Mouse (Mus musculus): ENCODE measurements at regions not wholly inside any gene's neighbourhood (a gene's known extent, or its start where the extent isn't known, plus 50 kb on each side); places are given as distances from the start of the nearest gene placed in this dataset.

DNA sequence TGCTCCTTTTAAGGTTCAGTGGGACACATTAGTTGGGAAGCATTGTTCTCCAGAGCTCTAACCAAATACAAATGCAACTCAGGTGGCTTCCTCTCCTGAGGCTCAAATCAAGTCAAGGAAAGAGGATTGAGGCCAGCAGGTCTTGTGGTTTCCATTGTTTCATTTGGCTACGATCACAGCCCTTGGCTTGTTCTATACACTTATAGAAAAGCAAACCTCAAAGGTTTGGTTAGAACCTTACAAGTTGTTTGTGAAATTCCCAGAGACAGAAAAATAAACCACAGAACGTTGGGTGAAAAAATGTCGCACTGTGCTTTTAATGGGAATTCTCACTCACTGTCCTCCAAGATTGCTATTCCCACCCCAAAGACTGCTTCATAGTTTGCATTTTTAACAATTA is 360.4 kb upstream of the Epha3 start:
- WGBS, result 78% methylated on average over 3 of the region's 3 CpGs
- H3K4me3 ChIP-seq (ENCODE audit: low read depth, low read length), result no peak overlapping the region
- H3K4me2 ChIP-seq (ENCODE audit: low read length), result no peak overlapping the region
- H3K4me1 ChIP-seq (ENCODE audit: control insufficient read depth, insufficient read depth, low read length), result no peaks in the 10 kb centered on the region
- no peak overlapping the region for H3K27ac ChIP-seq (ENCODE audit: low read depth, low read length)
- H3K27me3 ChIP-seq (replicated peaks; ENCODE audit: control insufficient read depth, insufficient read depth, low read length), result no peaks in the 10 kb centered on the region
- H3K9ac ChIP-seq (ENCODE audit: low read length), result no peak overlapping the region
- DNase-seq (ENCODE audit: low spot score) (no peak), ATAC-seq (no peak)
- H3K9me3 ChIP-seq (replicated peaks; ENCODE audit: control insufficient read depth, low read length), result no peaks in the 10 kb centered on the region
- H3K36me3 ChIP-seq (ENCODE audit: control insufficient read depth, insufficient read depth, low read length), result no peaks in the 10 kb centered on the region

DNA sequence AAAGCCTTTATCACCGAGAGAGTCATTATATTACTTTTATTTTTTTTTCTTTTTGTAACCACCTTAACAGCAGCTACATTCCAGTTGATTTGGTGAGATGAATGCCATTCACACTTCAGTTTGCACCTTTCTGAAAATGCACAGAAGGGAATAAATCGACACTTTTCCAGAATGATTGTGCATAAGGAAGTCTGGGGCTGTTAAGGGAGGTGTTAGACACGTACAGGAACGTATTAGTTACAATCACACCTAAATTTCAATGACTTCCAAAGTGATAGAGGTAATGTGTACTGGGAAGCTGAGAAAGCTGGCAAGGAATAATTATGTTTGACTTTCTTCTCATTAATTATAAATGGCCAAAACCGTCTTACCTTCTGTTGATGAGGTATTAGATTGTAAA is 352.7 kb upstream of the Epha3 start:
- ATAC-seq, result peak; percentile 62; the same call in 1 of the 2 replicates

DNA sequence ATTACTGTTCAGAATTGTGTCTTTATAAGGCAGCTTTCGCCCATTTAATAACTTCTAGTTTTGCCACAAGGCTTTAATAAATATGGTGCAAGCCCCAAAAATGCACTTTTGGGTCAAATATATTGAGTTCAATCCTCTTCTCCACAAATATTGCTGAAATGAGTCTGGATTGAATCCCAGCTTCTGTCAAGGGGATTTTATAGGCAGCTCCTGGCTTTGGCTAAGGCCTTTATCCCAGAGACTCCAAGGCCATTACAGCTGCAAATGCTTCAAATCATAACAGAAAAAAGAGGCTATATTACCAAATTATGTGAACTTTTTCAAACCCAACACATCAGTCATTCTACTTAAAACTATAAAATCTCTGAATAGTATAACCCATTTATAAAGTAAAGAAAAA is 347.9 kb upstream of the Epha3 start:
- WGBS, result 97% methylated on average over 1 of the region's 1 CpGs
- H3K27ac ChIP-seq (ENCODE audit: low read depth, low read length), result no peak overlapping the region
- H3K9ac ChIP-seq (ENCODE audit: low read length), result no peak overlapping the region
- no peaks in the 10 kb centered on the region for H3K4me1 ChIP-seq (ENCODE audit: control insufficient read depth, insufficient read depth, low read length)
- H3K4me3 ChIP-seq (ENCODE audit: low read depth, low read length), result no peak overlapping the region
- no peak for DNase-seq (ENCODE audit: low spot score)
- H3K27me3 ChIP-seq (replicated peaks; ENCODE audit: control insufficient read depth, insufficient read depth, low read length), result no peaks in the 10 kb centered on the region
- no peak for ATAC-seq
- H3K36me3 ChIP-seq (ENCODE audit: control insufficient read depth, insufficient read depth, low read length), result no peaks in the 10 kb centered on the region
- H3K9me3 ChIP-seq (replicated peaks; ENCODE audit: control insufficient read depth, low read length), result no peaks in the 10 kb centered on the region
- H3K4me2 ChIP-seq (ENCODE audit: low read length), result no peak overlapping the region

More for the DNA sequence above, 352.7 kb upstream of the Epha3 start:
- Histone ChIP-seq H3K27me3 (replicated peaks; ENCODE audit: control insufficient read depth, insufficient read depth, low read length) (no peaks in the 10 kb centered on the region), H3K4me2 (ENCODE audit: low read length) (no peak overlapping the region), H3K9ac (ENCODE audit: low read length) (no peak overlapping the region), H3K4me1 (ENCODE audit: control insufficient read depth, insufficient read depth, low read length) (no peaks in the 10 kb centered on the region), H3K9me3 (replicated peaks; ENCODE audit: control insufficient read depth, low read length) (no peaks in the 10 kb centered on the region), H3K4me3 (ENCODE audit: low read depth, low read length) (no peak overlapping the region), H3K36me3 (ENCODE audit: control insufficient read depth, insufficient read depth, low read length) (no peaks in the 10 kb centered on the region), H3K27ac (ENCODE audit: low read depth, low read length) (no peak overlapping the region)
- WGBS, result 53% methylated on average over 5 of the region's 5 CpGs
- DNase-seq (ENCODE audit: low spot score), result peak; percentile 73

DNA sequence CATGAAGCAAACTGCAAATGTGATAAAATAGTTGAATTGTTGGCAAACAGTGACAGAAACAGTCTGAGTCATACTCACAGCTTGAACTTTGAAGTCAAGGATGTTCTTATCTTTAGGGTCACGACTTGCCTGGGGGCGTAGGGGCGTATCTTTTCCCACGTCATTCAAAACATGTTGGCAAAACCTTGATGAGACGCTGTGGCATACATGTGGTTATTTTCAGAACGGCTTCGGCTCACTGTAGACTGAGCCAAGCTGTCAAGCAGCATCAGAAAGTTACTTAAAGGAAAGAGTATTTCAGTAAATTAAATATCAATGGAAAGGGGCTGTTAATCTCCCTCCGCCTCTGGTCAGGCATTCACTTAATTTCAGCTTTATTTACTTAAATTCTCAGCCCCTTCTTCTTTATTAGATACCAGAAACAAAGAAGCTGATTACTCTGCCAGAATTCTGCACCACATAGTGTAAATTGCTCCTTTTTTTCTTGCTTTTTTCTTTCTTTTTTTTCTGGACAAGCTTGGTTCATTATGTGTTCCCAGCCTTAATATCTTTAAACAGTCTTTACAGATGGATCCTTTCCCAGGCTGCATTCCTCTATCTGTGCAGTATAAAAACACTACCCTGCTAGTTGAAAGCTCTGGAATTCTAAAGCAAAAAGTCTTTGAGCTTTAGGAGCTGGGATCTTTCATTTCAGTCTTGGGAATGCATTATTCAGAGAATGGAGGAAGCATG is 302.9 kb upstream of the Epha3 start:
- no peaks in the 10 kb centered on the region for H3K27me3 ChIP-seq (replicated peaks; ENCODE audit: control insufficient read depth, insufficient read depth, low read length)
- H3K9me3 ChIP-seq (replicated peaks; ENCODE audit: control insufficient read depth, low read length), result no peaks in the 10 kb centered on the region
- ATAC-seq, result peak; percentile 85
- WGBS, result 14% methylated on average over 8 of the region's 8 CpGs
- peak; percentile 74 for DNase-seq (ENCODE audit: low spot score)
- H3K9ac ChIP-seq (ENCODE audit: low read length), result no peak overlapping the region
- H3K4me2 ChIP-seq (ENCODE audit: low read length), result no peak overlapping the region
- no peak overlapping the region for H3K27ac ChIP-seq (ENCODE audit: low read depth, low read length)
- no peaks in the 10 kb centered on the region for H3K36me3 ChIP-seq (ENCODE audit: control insufficient read depth, insufficient read depth, low read length)
- H3K4me1 ChIP-seq (ENCODE audit: control insufficient read depth, insufficient read depth, low read length), result peaks cover 4% of the 10 kb centered on the region
- no peak overlapping the region for H3K4me3 ChIP-seq (ENCODE audit: low read depth, low read length)

DNA sequence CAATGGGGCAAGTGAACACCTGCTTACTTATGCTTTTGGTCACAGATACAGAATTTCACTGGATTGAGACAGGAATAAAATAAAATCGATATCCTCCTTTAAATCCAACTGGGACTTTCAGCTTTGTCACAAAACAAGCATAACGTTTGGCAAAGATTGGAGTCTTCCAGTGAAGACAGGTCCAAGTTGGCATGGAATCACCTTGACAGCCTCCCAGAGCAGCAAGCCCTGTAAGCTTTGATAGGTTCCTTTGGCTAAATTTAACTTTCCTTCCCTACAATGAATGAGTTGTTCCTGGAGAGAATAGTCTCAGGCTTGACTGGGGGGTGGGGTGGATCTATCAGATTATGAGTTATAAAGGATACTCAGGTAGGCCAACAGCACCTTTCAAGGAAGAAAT is 302.1 kb upstream of the Epha3 start:
- Histone ChIP-seq H3K36me3 (ENCODE audit: control insufficient read depth, insufficient read depth, low read length) (no peaks in the 10 kb centered on the region), H3K4me2 (ENCODE audit: low read length) (no peak overlapping the region), H3K4me1 (ENCODE audit: control insufficient read depth, insufficient read depth, low read length) (peaks cover 4% of the 10 kb centered on the region), H3K27me3 (replicated peaks; ENCODE audit: control insufficient read depth, insufficient read depth, low read length) (no peaks in the 10 kb centered on the region), H3K9ac (ENCODE audit: low read length) (no peak overlapping the region), H3K4me3 (ENCODE audit: low read depth, low read length) (no peak overlapping the region), H3K27ac (ENCODE audit: low read depth, low read length) (no peak overlapping the region), H3K9me3 (replicated peaks; ENCODE audit: control insufficient read depth, low read length) (no peaks in the 10 kb centered on the region)
- DNase-seq (ENCODE audit: low spot score) (peak; percentile 33), ATAC-seq (no peak)
- WGBS, result 73% methylated on average over 2 of the region's 2 CpGs

DNA sequence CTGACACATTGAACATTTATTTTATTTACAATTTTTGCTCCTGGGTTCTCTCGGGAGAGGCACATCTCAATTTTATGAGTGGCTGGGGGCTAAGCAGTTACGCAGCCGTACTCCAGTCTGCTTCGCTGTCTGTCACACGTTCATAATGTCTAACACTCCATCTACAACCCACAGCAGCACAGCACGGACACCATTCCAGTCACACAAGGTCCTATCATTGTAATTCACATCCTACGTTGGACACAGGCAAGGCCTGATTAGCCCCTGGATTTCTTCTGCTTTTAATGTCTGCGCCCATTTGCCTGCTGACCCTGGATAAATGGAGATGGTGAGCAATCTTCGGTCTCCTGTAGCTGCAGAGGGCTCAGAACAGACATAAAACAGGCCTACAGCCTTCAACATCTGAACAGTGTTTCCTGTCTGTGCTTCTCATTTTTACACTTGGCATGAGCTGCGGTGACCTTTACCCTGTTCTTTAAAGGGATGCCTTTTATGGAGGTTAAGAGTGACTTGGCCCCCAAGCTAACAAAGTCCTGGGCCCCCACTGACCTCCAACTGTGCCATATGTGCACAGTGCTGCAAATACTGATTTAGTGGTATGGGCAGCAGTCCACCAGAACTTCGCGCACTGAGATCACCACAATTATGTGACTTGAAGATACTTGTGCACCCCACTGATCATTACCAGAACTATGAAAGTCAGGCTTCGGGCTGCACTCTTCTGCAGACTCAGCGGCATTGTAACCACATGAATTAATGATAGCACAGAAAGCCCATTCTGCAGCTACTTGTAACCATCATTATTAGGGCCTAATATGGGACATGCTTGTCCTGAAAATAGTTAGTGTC is 281.9 kb upstream of the Epha3 start:
- Histone ChIP-seq H3K27me3 (replicated peaks; ENCODE audit: control insufficient read depth, insufficient read depth, low read length) (no peaks in the 10 kb centered on the region), H3K4me3 (ENCODE audit: low read depth, low read length) (no peak overlapping the region), H3K4me2 (ENCODE audit: low read length) (no peak overlapping the region), H3K27ac (ENCODE audit: low read depth, low read length) (no peak overlapping the region), H3K4me1 (ENCODE audit: control insufficient read depth, insufficient read depth, low read length) (no peaks in the 10 kb centered on the region), H3K36me3 (ENCODE audit: control insufficient read depth, insufficient read depth, low read length) (no peaks in the 10 kb centered on the region), H3K9me3 (replicated peaks; ENCODE audit: control insufficient read depth, low read length) (no peaks in the 10 kb centered on the region), H3K9ac (ENCODE audit: low read length) (no peak overlapping the region)
- no peak for ATAC-seq
- WGBS, result 93% methylated on average over 14 of the region's 14 CpGs
- no peak for DNase-seq (ENCODE audit: low spot score)

Data from forebrain, embryonic 14.5 days (tissue).